Mouse (Mus musculus) kidney, postnatal 36 days (tissue): ENCODE results near the gene Abhd17c.
"Not testable (repeated sequence)": the region's sequence is repeated elsewhere in the genome, so short reads cannot be mapped to it uniquely, and the experiment has no call there.

Source experiments
- DNase-seq, 2 experiments: peaks; one replicate each; pipeline ENCODE4 v3.0.0; 2021 to 2022; ENCODE audit warnings: mixed read lengths in 2 of 2

Gene Abhd17c

GRCm38 (mm10) chr7:84152374-84152773 lies 681 bp upstream of the Abhd17c start:
- DNase-seq = no peak

DNA sequence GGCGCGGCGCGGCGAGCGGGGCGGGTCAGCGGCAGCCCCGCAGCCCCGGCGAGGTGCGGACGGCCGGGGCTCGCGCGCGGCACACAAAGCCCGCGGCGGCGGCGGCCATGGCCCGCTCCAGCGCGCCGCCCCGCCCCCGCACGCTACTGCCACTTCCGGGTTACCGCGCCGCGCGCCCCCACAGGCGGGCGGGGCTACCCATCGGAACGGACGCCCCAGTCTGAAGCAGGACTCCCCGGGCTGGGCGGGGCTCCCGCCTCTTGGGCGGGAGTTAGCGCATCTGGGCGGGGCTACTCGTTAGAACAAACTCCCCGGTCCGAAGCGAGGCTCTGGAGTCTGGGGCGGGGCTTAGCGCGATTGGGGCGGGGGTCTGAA lies 254 bp upstream of the Abhd17c start:
- DNase-seq = peak; percentile 96 to 98

DNA sequence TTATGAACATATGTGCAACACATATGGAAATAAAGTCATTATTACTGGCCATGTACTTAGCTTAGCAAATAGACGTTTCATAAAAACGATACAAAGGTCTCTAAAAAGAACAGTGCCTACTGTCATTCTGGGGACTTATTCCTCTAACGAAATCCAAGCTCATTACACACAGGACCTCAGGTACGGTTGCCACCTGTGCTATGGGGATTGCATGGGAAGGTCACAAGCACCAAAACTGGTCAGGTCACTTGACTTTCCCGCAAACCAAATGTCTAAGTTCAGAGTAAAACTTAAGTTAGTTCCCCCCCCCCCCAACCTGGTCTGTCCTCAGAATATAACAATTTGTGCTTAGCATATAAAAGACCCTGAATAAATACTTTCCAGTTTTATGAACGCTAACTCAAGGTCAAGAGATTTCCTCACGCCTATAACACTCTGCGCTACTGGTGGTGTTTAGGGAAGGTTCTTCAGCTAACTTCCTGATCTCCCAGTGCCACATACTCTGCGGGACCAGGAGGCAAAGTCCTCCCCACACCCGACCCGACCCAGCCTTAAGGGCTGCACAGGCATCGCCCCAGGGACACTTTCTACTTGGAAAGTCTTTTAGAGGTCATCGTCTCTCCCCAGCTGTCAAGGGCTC lies 1.2 kb downstream of the Abhd17c start:
- peak in 1 of 2 experiments; percentile 60 for DNase-seq

DNA sequence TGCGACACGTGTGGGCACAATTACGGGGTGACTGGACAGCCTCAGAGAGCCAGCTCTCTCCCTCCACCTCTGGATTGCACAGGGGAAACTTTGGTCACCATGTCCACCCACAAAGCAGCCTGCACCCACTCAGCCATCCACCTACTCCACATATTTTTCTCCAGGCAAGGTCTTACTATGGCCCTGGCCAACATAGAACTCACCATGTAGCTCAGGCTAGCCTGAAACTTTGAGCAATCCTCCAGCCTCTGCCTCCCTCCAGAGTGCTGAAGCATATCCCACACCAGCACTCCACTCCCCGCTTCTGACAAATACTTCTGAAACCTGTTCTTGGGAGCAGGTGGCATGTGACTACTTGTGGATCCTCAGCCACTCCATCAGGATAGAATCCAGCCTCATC lies 1.9 kb downstream of the Abhd17c start:
- peak in 1 of 2 experiments; percentile 32 for DNase-seq

- no peak for DNase-seq
These were observed 2.8 kb downstream of the Abhd17c start for GRCm38 (mm10) chr7:84148896-84149295.

DNA sequence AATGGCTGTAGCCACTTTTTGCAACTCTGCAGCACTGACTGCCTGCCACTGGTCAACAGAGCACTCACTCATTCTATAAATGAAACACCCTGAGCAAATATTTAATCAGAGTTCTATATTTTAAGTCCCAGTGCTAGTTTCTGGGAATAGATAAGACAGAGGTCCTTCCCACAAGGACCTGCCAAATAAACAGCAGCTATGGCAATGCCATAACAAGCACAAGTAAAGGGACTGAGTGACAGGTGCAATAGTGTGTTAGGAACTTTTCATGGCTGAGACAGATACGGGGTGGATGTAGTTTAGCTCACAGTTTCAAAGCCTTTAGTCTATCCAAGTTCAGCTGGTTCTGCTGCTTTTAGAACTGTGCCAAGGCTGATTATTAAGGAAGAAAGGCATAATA lies 3.9 kb downstream of the Abhd17c start:
- DNase-seq = no peak

GRCm38 (mm10) chr7:84145633-84146032 lies 6.1 kb downstream of the Abhd17c start:
- DNase-seq = peak; percentile 79 to 90

- no peak for DNase-seq
These were observed 8.8 kb downstream of the Abhd17c start for GRCm38 (mm10) chr7:84142736-84143473.

GRCm38 (mm10) chr7:84142196-84142595 lies 9.5 kb downstream of the Abhd17c start:
- no peak for DNase-seq

GRCm38 (mm10) chr7:84139566-84139965 lies 12.1 kb downstream of the Abhd17c start:
- DNase-seq = no peak

GRCm38 (mm10) chr7:84138731-84139130 lies 13.0 kb downstream of the Abhd17c start:
- DNase-seq = no peak

- DNase-seq = no peak
These were observed 13.9 kb downstream of the Abhd17c start for GRCm38 (mm10) chr7:84137779-84138178.

DNA sequence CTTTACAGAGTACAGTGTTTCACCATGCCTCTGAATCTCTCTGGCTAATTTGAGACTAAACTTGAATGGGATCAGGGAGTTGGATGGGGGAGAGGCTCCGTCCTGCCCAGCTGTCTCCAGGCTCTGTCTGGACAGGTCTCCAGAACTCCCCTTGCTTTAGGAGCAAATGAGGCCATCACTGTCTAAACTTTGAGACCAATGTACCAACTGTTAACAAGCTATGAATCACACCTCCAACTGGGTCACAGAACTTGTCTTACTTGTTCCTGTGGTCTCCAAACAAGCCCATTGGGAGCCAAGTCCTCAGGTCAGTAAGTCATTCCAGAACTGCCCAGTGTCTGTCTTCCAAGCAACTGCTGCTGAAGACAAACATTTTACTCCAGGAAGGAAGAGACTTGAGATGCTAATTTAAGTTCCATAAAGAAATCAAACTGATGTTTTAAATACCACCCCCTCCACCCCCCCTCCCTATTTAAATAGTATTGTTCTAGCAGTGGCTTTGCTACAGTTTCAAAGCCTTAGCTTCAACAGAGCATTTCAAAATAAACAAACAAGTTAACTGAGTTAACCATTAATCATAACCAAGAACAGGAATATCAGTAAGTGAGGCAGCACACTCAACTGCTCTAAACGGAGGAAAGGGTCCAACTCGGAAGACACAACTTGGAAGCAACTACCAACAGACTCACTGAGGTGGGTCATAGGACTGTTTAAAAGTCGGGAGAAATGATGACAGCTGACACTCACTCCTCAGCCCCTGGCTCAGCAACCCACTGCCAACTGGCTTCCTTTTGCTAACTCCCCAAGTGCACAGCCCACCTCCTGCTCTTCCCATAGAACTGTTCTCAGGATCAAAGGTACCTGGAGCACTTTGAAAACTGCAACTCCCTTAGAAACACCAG lies 15.6 kb downstream of the Abhd17c start:
- peak; percentile 53 to 81 for DNase-seq

DNA sequence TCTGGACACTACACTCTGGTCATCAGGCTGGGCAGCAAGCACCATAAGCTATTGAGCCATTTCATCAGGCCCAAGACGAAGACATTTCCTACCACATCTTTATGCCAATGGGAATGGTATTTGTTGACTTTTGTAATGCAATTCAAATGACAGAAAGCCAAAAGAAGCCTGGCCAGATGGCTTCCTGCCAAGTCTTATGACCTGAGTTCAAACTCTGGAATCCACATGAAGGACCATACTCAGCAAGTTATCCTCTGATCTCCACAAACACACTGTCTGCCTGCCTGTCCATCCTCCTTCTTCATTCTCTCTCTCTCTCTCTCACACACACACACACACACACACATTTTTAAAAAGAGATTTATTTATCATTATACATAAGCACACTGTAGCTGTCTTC lies 19.0 kb downstream of the Abhd17c start:
- DNase-seq = peak; percentile 90 to 94

- DNase-seq = peak; percentile 58 to 63
These were observed 20.0 kb downstream of the Abhd17c start for GRCm38 (mm10) chr7:84131736-84132135.

DNA sequence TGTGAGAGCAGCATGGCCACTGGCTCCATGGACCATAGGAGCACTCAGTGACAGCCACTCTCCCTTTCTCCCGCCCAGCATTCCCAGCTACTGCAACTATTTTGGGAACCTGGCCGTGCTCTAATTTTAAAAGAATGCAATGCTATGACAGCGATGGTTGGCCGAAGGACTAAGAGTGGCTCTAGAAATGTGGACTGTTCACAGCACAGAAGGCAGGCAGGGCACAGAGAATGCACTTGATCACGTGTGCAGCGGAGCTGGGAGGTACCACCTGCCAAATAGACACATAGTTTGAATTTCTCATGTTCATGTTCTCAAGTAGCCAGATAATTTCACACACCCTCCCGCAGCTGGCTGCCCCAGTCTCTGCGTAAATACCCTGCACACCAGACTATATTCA lies 23.0 kb downstream of the Abhd17c start:
- DNase-seq = peak; percentile 64 to 77

GRCm38 (mm10) chr7:84125730-84126129 lies 26.0 kb downstream of the Abhd17c start:
- no peak for DNase-seq

DNA sequence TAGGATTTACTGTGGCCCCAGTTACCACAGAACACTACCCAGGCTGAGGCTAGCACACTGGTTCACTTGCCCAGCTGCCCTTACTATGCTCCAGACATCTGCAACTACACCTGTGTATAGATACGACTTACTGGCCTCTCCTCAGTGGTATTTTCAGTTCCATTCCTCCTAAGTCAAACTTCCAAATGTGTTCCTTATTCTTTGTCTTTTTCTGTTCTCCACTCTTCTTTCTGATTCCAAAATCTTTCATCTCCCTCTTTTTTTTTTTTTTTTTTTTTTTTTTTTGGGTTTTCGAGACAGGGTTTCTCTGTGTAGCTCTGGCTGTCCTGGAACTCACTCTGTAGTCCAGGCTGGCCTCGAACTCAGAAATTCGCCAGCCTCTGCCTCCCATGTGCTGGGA lies 28.0 kb downstream of the Abhd17c start:
- DNase-seq = not testable (repeated sequence)

- DNase-seq = no peak
These were observed 29.9 kb downstream of the Abhd17c start for GRCm38 (mm10) chr7:84121778-84122177.

GRCm38 (mm10) chr7:84120142-84120760 lies 31.4 kb downstream of the Abhd17c start:
- no peak for DNase-seq

GRCm38 (mm10) chr7:84119216-84120105 lies 32.2 kb downstream of the Abhd17c start:
- DNase-seq = peak in 1 of 2 experiments; percentile 59
